Mouse (Mus musculus): ENCODE measurements around the gene Olfr1331.

GRCm38 (mm10) chr4:118862704-118863103 is 1.7 kb upstream of the Olfr1331 start:
- no peak for TF ChIP-seq POLR2A (IDR thresholded peaks at IDR 0.05; ENCODE audit: insufficient read depth, low read depth, low read length)
- TF ChIP-seq EP300 (IDR thresholded peaks at IDR 0.05; ENCODE audit: insufficient read depth, low read depth, low read length) = no peak
- TF ChIP-seq CTCF (IDR thresholded peaks at IDR 0.05) = no peak

All from heart, adult 2 months (tissue).